Mouse (Mus musculus) limb, embryonic 12.5 days (tissue): Measurements from ENCODE around the gene Slx4. TPM values are rescaled to one million over a fixed set of nuclear protein-coding genes. Genes with fewer than 3 reads are reported as not detected.

Experiments used
- ATAC-seq: fragments of 200-750 bp; cut with Nextera tagmentation; 2 replicates; pipeline ENCODE4 v1.8.0; 2017; ENCODE audit warnings: low read depth, moderate TSS enrichment; ENCODE audit not compliant: insufficient number of reproducible peaks, insufficient read depth, low FRiP score, low TSS enrichment
- H3K27ac ChIP-seq: fragments of 300-500 bp; sonication (generic); 2 replicates; pipeline ENCODE4 v1.5.1; 2016; ENCODE audit warnings: mild to moderate bottlenecking, moderate library complexity
- H3K27me3 ChIP-seq: fragments of 300-500 bp; sonication (generic); 2 replicates; pipeline ENCODE4 v1.6.1; 2016; ENCODE audit warnings: mild to moderate bottlenecking, moderate library complexity
- H3K36me3 ChIP-seq: fragments of 300-500 bp; sonication (generic); 2 replicates; pipeline ENCODE4 v1.6.1; 2016; ENCODE audit warnings: mild to moderate bottlenecking, moderate library complexity
- H3K4me1 ChIP-seq: fragments of 300-500 bp; sonication (generic); replicated peaks from 2 replicates; pipeline ENCODE4 v1.6.1; 2016
- H3K4me2 ChIP-seq: fragments of 300-500 bp; sonication (generic); 2 replicates; pipeline ENCODE4 v1.6.1; 2016; ENCODE audit warnings: mild to moderate bottlenecking, moderate library complexity
- H3K4me3 ChIP-seq: fragments of 300-500 bp; sonication (generic); replicated peaks from 2 replicates; pipeline ENCODE4 v1.5.1; 2016; ENCODE audit warnings: mild to moderate bottlenecking
- H3K9ac ChIP-seq: fragments of 300-500 bp; sonication (generic); replicated peaks from 2 replicates; pipeline ENCODE4 v1.6.1; 2016; ENCODE audit warnings: mild to moderate bottlenecking, moderate library complexity
- H3K9me3 ChIP-seq: fragments of 300-500 bp; sonication (generic); 2 replicates; pipeline ENCODE4 v1.6.1; 2016; ENCODE audit warnings: mild to moderate bottlenecking, moderate library complexity
- WGBS: fragments of 180-500 bp; shearing (Covaris S2); methylation state at CpG from one replicate; pipeline ENCODE4 v1.1.7; 2016; 5-methylcytosine and 5-hydroxymethylcytosine counted together
- polyA plus RNA-seq: library from polyadenylated mRNA; unstranded; fragments of >200 nt; fragmentation: Nextera tagmentation; extraction: Ambion mirVana; gene quantifications from 2 replicates; pipeline ENCODE4 v1.2.1, GENCODE M21; 2016

The Slx4 gene
- polyA plus RNA-seq, 1 experiment from 2014 or later = 23.1 TPM

DNA sequence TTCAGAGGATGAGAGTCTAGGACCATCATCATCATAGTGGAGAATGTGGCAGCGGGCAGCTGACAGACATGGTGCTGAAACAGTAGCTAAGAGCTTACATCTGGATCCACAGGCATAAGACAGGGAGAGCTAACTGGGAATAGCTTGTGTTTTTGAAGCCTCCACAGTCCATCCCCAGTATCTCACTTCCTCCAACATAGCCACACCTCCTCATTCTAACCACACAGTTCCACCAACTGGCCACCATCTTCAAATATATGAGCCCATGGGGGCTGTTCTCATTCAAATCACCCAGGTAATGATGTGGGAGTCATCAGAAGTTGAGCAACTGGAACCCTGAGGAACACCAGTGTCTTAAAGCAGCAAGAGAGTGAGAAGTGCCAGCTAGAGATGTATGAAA, 52.4 kb downstream of the Slx4 start:
- no peak overlapping the region for H3K27ac ChIP-seq
- H3K4me3 ChIP-seq = no peak overlapping the region
- H3K36me3 ChIP-seq = no peaks in the 10 kb centered on the region
- no peak overlapping the region for H3K4me2 ChIP-seq
- 100% methylated on average over 1 of the region's 1 CpGs for whole genome bisulfite sequencing
- ATAC-seq = no peak
- H3K9ac ChIP-seq = no peak overlapping the region
- H3K27me3 ChIP-seq = no peaks in the 10 kb centered on the region
- no peaks in the 10 kb centered on the region for H3K9me3 ChIP-seq
- H3K4me1 ChIP-seq = no peaks in the 10 kb centered on the region

DNA sequence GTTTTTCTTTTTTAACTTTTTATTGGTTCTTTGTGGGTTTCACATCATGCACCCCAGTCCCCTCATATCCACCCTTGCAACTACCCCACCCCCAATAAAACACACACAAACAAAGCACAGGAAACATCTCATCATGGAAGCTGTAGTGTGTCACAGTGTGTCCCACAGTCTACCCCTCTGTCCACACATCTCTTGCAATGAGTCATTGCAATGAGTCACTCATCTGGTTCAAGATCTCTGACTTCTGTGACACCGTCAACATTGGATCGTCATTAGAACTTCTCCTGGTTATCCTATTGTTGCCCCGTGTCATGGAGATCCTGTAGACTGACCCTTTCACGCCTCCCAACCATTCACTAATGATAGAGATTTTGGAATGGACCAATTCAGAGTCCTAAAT, 68.9 kb downstream of the Slx4 start:
- 94% methylated on average over 4 of the region's 4 CpGs for WGBS
- no peak for ATAC-seq

DNA sequence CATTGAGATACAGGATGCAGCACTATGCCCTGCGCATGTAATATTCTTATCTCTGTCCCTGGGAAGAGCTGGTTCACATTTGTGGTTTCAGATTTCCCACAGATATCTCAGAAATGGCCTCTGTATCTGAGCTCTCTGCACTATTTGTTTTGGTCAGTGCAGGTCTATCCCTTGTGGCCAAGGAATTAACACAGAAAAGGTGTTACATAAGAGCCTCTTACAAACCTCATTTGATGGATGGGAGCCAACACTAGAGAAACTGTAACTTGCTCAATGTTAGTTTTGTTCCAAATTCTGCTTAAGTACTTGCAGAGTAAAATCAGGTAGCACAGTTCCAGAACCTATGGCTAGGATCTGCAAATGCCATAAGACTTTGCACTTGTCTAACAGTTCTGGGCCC, 69.5 kb downstream of the Slx4 start:
- Histone ChIP-seq H3K36me3 (peaks cover 83% of the 10 kb centered on the region), H3K27me3 (no peaks in the 10 kb centered on the region), H3K4me1 (no peaks in the 10 kb centered on the region), H3K9ac (no peak overlapping the region), H3K4me3 (no peak overlapping the region), H3K9me3 (no peaks in the 10 kb centered on the region), H3K27ac (no peak overlapping the region), H3K4me2 (no peak overlapping the region)
- 94% methylated on average over 1 of the region's 1 CpGs for WGBS
- no peak for ATAC-seq

More for the DNA sequence above, 68.9 kb downstream of the Slx4 start:
- Histone ChIP-seq H3K27me3 (no peaks in the 10 kb centered on the region), H3K36me3 (peaks cover 80% of the 10 kb centered on the region), H3K9ac (no peak overlapping the region), H3K4me1 (no peaks in the 10 kb centered on the region), H3K27ac (no peak overlapping the region), H3K4me3 (no peak overlapping the region), H3K4me2 (no peak overlapping the region), H3K9me3 (no peaks in the 10 kb centered on the region)

DNA sequence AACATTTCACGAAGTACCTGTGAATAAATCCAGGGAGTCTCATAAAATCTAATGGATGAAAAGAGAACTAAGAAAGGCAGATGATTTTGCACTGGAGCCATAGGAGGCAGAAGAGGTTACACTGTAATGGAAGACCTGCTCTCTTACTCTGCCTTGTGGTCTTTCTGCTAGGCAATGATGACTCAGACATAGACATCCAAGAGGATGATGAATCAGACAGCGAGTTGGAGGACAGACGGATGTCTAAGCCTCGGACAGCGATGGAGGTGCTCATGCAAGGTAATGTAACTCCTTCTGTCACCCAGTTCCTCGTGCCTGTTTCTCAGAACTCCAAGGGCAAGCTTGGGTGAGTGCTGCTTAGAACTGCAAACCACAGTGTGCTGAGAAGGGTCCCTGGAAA, 70.0 kb downstream of the Slx4 start:
- no peaks in the 10 kb centered on the region for H3K27me3 ChIP-seq
- H3K9ac ChIP-seq = no peak overlapping the region
- no peak overlapping the region for H3K4me2 ChIP-seq
- 89% methylated on average over 6 of the region's 6 CpGs for WGBS
- no peak overlapping the region for H3K4me3 ChIP-seq
- no peak for ATAC-seq
- no peak overlapping the region for H3K27ac ChIP-seq
- H3K9me3 ChIP-seq = no peaks in the 10 kb centered on the region
- H3K36me3 ChIP-seq = peaks cover 80% of the 10 kb centered on the region
- H3K4me1 ChIP-seq = no peaks in the 10 kb centered on the region

DNA sequence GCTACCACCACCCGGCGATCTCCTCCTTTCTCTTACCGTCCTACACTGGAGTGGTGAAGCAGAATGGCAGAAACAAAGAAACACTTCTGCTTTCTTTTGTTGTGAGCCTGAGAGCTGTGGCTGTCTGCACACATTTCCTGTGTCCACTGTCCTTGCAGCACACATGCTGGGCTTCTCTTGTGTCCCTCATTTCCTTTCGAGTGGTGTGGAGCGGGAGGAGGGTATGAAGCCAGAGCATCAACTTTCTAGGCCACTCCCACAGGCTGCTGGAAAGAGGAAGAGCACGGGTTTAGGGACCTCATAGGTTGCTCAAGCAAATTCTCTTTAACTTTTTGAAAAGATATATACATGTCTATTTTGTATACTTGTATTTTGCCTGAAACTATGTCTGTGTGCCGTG, 74.4 kb downstream of the Slx4 start:
- Histone ChIP-seq H3K36me3 (peaks cover 73% of the 10 kb centered on the region), H3K4me2 (no peak overlapping the region), H3K4me3 (no peak overlapping the region), H3K27me3 (no peaks in the 10 kb centered on the region), H3K9me3 (no peaks in the 10 kb centered on the region), H3K9ac (no peak overlapping the region), H3K4me1 (no peaks in the 10 kb centered on the region), H3K27ac (no peak overlapping the region)
- ATAC-seq = no peak
- WGBS = 86% methylated on average over 7 of the region's 7 CpGs

Other genes with a start within 250 kb of the Slx4 start
- gene Olfr15, start 172.9 kb downstream of the Slx4 start, polyA plus RNA-seq = not detected in 2 replicates
- gene Zfp174, start 156.5 kb downstream of the Slx4 start, polyA plus RNA-seq = 1.9 TPM in 2 replicates
- gene Naa60, start 131.4 kb downstream of the Slx4 start, polyA plus RNA-seq = 51.5 and 55.5 TPM in 2 replicates
- 5.6 and 7.5 TPM in 2 replicates for gene Zfp597, start 119.2 kb downstream of the Slx4 start, polyA plus RNA-seq
- 0.93 and 2.4 TPM in 2 replicates for gene Gm20695, start 119.1 kb downstream of the Slx4 start, polyA plus RNA-seq
- gene 1700037C18Rik, start 95.1 kb downstream of the Slx4 start, polyA plus RNA-seq = 8.7 and 9.3 TPM in 2 replicates
- 25.7 and 30.6 TPM in 2 replicates for gene Cluap1, start 95.0 kb downstream of the Slx4 start, polyA plus RNA-seq
- gene Nlrc3, start 27.1 kb downstream of the Slx4 start, polyA plus RNA-seq = 0.83 and 1.5 TPM in 2 replicates
- gene Dnase1, start 33.2 kb upstream of the Slx4 start, polyA plus RNA-seq = 6.5 and 8.2 TPM in 2 replicates
- 85.6 and 86.5 TPM in 2 replicates for gene Trap1, start 74.1 kb upstream of the Slx4 start, polyA plus RNA-seq
- gene Crebbp, start 210.2 kb upstream of the Slx4 start, polyA plus RNA-seq = 42.9 and 44.1 TPM in 2 replicates